Mouse (Mus musculus): Measurements from ENCODE around the gene Itga2b. TPM values are rescaled to one million over a fixed set of nuclear protein-coding genes. Genes with fewer than 3 reads are reported as not detected.

Gene Itga2b
- total and polyA plus RNA-seq, 2 experiments from 2014 or later: 4.8 to 5.4 TPM

DNA sequence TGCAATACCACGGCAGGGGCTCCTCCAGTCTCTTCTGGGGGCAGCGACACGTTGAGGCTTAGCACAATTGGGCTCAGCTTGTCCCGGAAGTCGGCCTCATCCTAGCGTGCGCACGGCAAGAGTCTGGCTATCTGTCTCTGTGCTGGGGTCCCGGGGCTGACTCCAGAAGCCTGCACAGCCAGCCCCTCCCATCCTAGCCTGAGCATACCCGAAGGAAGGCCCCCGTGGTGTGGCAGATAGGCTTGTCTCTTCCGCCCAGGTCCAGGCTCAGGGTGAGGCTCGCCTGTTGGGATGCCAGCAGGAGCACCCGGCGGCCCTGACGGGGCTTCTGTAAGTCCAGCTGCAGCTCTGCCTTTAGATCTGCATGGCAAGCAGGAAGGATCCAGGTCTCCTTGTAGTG is 9.4 kb downstream of the Itga2b start:
- H3K9ac ChIP-seq (replicated peaks; ENCODE audit: low read depth, low read length): no peak overlapping the region
- no peaks in the 10 kb centered on the region for H3K27me3 ChIP-seq (ENCODE audit: control insufficient read depth, insufficient read depth, low read length)
- no peaks in the 10 kb centered on the region for H3K36me3 ChIP-seq (replicated peaks; ENCODE audit: control insufficient read depth, insufficient read depth, low read length)
- no peak for TF ChIP-seq EP300 (IDR thresholded peaks at IDR 0.05; ENCODE audit: low read depth)
- TF ChIP-seq CTCF (IDR thresholded peaks at IDR 0.05; ENCODE audit: low read depth): no peak
- H3K4me3 ChIP-seq (ENCODE audit: low read depth, low read length): no peak overlapping the region
- peaks cover 6% of the 10 kb centered on the region; the same call in 1 of the 2 replicates for H3K4me1 ChIP-seq (ENCODE audit: control insufficient read depth, insufficient read depth)
- H3K27ac ChIP-seq (ENCODE audit: low read depth): no peak overlapping the region
- WGBS: 45% methylated on average over 16 of the region's 16 CpGs
- DNase-seq (ENCODE audit: low spot score): no peak
- no peak overlapping the region for H3K4me2 ChIP-seq (ENCODE audit: low read depth, low read length)
- ATAC-seq (ENCODE audit: insufficient read depth, low read depth): no peak
- no peaks in the 10 kb centered on the region for H3K9me3 ChIP-seq (replicated peaks; ENCODE audit: control insufficient read depth, low read length)

DNA sequence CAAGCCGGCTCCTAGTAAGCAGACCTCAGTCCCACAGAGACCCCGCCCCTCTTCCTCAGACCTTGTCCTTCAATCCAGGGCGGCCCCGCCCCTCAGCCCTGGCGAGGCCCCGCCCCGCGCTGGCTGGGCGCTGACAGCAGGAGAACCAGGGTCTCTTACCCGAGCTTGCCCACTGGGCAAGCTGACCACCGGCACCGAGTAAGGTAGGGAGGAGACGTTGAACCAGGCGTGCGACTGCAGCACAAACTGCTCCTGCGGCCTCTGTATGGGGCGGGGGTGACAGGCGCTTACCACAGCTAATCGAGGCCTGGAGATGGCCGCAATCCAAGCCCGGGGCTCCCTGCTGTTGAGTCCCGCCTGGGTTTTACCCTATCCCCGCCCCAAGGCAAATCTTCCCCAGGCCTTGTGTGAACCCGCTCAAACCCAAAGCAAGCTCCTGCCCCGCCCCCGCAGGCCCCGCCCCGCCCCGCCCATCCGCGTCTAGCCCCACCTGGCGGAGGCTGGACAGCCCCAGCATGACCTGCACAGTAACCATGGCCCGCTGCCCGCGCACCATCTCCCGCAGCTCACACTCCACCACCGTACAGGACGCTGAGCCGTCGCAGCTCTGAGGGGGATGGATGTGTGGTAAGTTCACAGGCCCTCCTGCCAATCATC is 14.1 kb downstream of the Itga2b start:
- Histone ChIP-seq H3K27ac (ENCODE audit: low read depth) (no peak overlapping the region), H3K9ac (replicated peaks; ENCODE audit: low read depth, low read length) (peak overlapping the region; percentile 56; the same call in 1 of the 2 replicates), H3K4me1 (ENCODE audit: control insufficient read depth, insufficient read depth) (peaks cover 7% of the 10 kb centered on the region; the same call in 1 of the 2 replicates), H3K27me3 (ENCODE audit: control insufficient read depth, insufficient read depth, low read length) (no peaks in the 10 kb centered on the region), H3K4me2 (ENCODE audit: low read depth, low read length) (peak overlapping the region; percentile 92), H3K36me3 (replicated peaks; ENCODE audit: control insufficient read depth, insufficient read depth, low read length) (no peaks in the 10 kb centered on the region), H3K9me3 (replicated peaks; ENCODE audit: control insufficient read depth, low read length) (no peaks in the 10 kb centered on the region), H3K4me3 (ENCODE audit: low read depth, low read length) (peak overlapping the region; percentile 54)
- DNase-seq (ENCODE audit: low spot score) (peak; percentile 68), ATAC-seq (ENCODE audit: insufficient read depth, low read depth) (peak; percentile 89)
- WGBS: under 1% methylated on average over 40 of the region's 40 CpGs
- TF ChIP-seq CTCF (IDR thresholded peaks at IDR 0.05; ENCODE audit: low read depth) (peak; percentile 47), EP300 (IDR thresholded peaks at IDR 0.05; ENCODE audit: low read depth) (no peak)

DNA sequence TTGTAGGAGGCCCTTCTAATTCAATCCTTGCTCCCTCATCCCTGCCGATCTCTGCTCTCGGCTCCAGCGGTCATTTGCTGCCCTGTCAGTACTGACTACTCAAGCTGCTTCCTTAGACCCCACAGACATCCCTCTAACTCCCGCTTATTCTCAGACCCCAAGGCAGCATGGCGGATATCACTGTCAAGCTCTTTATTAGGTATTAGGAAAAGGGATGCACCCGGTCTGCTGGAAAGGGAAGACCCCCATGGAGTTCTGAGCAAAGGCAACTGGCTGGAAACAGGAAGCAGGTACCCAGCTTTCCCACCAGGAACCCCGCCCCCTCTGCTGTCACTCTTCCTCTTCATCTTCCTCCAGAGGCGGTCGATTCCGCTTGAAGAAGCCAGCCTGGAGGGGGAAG is 16.8 kb downstream of the Itga2b start:
- DNase-seq (ENCODE audit: low spot score) (no peak), ATAC-seq (ENCODE audit: insufficient read depth, low read depth) (no peak)
- Histone ChIP-seq H3K9me3 (replicated peaks; ENCODE audit: control insufficient read depth, low read length) (no peaks in the 10 kb centered on the region), H3K9ac (replicated peaks; ENCODE audit: low read depth, low read length) (no peak overlapping the region), H3K4me3 (ENCODE audit: low read depth, low read length) (no peak overlapping the region), H3K27me3 (ENCODE audit: control insufficient read depth, insufficient read depth, low read length) (0 out of 2 replicates have a peak, but pooled peaks cover 6% of the 10 kb centered on the region), H3K4me2 (ENCODE audit: low read depth, low read length) (no peak overlapping the region), H3K27ac (ENCODE audit: low read depth) (no peak overlapping the region), H3K4me1 (ENCODE audit: control insufficient read depth, insufficient read depth) (peaks cover 13% of the 10 kb centered on the region), H3K36me3 (replicated peaks; ENCODE audit: control insufficient read depth, insufficient read depth, low read length) (no peaks in the 10 kb centered on the region)
- WGBS: 34% methylated on average over 10 of the region's 10 CpGs
- TF ChIP-seq EP300 (IDR thresholded peaks at IDR 0.05; ENCODE audit: low read depth) (no peak), CTCF (IDR thresholded peaks at IDR 0.05; ENCODE audit: low read depth) (no peak)

DNA sequence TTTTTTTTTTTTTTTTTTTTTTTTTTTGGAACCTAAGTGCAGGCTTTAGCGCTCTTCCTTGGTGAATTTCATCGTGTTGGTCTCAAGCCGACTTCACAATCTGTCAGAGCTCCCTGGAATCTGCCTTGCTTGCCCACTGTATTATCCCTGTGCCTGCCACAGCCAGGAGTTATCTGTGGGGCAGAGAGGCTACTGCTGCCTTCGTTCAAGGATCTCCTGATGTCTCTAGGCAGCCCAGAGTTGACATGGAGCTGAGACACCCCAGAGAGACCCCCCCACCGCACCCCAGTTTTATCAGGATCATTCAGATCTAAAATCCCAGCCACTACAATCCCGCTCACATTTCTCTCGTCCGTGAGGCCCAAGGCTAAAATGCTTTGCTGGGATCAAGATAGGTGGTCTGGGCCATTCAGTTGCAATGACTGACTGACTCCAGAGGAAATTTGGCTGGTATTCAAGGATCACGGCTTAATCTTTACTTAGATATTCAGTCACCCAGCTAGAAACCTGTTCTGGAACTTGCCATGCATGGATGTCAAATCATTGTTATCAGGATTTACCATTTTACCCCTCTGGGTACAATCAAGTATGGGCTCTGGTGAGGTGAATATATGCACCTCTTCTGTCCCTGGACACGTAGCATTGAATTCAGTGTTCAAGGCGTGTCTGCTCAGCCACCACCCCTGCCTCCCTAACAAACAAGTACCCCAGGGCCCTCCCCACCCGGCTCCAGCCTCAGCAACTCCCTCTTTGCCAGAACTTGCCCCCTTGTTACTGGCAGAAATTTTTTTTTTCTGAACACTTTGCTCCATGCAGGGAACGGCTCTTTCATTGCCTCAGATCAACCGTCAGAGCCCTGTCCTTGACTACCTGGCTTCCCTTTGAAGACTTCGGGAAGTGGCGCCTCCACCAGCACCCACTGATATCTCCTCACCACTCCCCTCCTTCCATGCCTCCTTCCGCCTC is 20.6 kb downstream of the Itga2b start:
- no peaks in the 10 kb centered on the region for H3K36me3 ChIP-seq (replicated peaks; ENCODE audit: control insufficient read depth, insufficient read depth, low read length)
- no peak for ATAC-seq (ENCODE audit: insufficient read depth, low read depth)
- WGBS: 47% methylated on average over 17 of the region's 17 CpGs
- no peak overlapping the region for H3K4me3 ChIP-seq (ENCODE audit: low read depth, low read length)
- TF ChIP-seq EP300 (IDR thresholded peaks at IDR 0.05; ENCODE audit: low read depth) (no peak), CTCF (IDR thresholded peaks at IDR 0.05; ENCODE audit: low read depth) (no peak)
- H3K4me2 ChIP-seq (ENCODE audit: low read depth, low read length): no peak overlapping the region
- H3K9me3 ChIP-seq (replicated peaks; ENCODE audit: control insufficient read depth, low read length): no peaks in the 10 kb centered on the region
- no peak overlapping the region for H3K27ac ChIP-seq (ENCODE audit: low read depth)
- peaks cover 34% of the 10 kb centered on the region for H3K4me1 ChIP-seq (ENCODE audit: control insufficient read depth, insufficient read depth)
- DNase-seq (ENCODE audit: low spot score): no peak
- no peak overlapping the region for H3K9ac ChIP-seq (replicated peaks; ENCODE audit: low read depth, low read length)
- H3K27me3 ChIP-seq (ENCODE audit: control insufficient read depth, insufficient read depth, low read length): 0 out of 2 replicates have a peak, but pooled peaks cover 7% of the 10 kb centered on the region

DNA sequence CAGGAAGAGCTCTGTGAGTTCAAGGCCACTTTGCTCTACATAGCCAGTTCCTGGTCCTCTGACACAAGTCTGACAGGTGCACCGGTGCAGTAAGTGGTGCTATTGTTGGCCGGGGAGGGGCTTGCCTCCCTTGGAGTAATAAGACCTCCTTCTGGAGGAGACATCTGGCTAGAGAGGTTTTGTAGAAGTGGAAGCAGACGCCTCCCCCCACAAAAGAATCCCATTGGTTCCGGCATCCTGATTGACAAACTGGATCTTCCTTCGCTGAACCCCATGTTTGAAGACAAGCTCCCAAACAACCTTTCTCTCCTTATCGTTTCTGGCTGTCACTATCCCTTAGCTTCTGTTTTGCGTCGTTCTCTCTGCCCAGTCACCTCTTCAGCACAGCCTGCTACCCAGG is 21.6 kb downstream of the Itga2b start:
- DNase-seq (ENCODE audit: low spot score): no peak
- H3K4me1 ChIP-seq (ENCODE audit: control insufficient read depth, insufficient read depth): peaks cover 40% of the 10 kb centered on the region
- 18% methylated on average over 8 of the region's 8 CpGs for WGBS

More for the DNA sequence above, 21.6 kb downstream of the Itga2b start:
- H3K9ac ChIP-seq (replicated peaks; ENCODE audit: low read depth, low read length): no peak overlapping the region
- H3K27me3 ChIP-seq (ENCODE audit: control insufficient read depth, insufficient read depth, low read length): 0 out of 2 replicates have a peak, but pooled peaks cover 7% of the 10 kb centered on the region
- no peaks in the 10 kb centered on the region for H3K36me3 ChIP-seq (replicated peaks; ENCODE audit: control insufficient read depth, insufficient read depth, low read length)
- TF ChIP-seq EP300 (IDR thresholded peaks at IDR 0.05; ENCODE audit: low read depth): no peak
- no peak for TF ChIP-seq CTCF (IDR thresholded peaks at IDR 0.05; ENCODE audit: low read depth)
- no peak overlapping the region for H3K27ac ChIP-seq (ENCODE audit: low read depth)
- H3K9me3 ChIP-seq (replicated peaks; ENCODE audit: control insufficient read depth, low read length): no peaks in the 10 kb centered on the region
- no peak overlapping the region; the same call in 1 of the 2 replicates for H3K4me2 ChIP-seq (ENCODE audit: low read depth, low read length)
- no peak overlapping the region for H3K4me3 ChIP-seq (ENCODE audit: low read depth, low read length)
- ATAC-seq (ENCODE audit: insufficient read depth, low read depth): no peak

Measured in heart, postnatal 0 days (tissue).